Mouse (Mus musculus) skeletal muscle tissue, adult 2 months (tissue): ENCODE results near the gene Klk9.

Experiments used
- DNase-seq: peaks from one replicate; pipeline ENCODE4 v3.0.0-alpha.2; 2012; ENCODE audit warnings: low read depth, low spot score

The Klk9 gene

GRCm38 (mm10) chr7:43791591-43791990, at the start of gene Klk9:
Klk9 (plus strand) TSS chr7:43791891.
- no peak for DNase-seq

GRCm38 (mm10) chr7:43747788-43748187, 43.9 kb upstream of the Klk9 start:
- peak; percentile 44 for DNase-seq

- DNase-seq, result no peak
Observed at GRCm38 (mm10) chr7:43752806-43753205, 38.9 kb upstream of the Klk9 start.

GRCm38 (mm10) chr7:43766484-43766883, 25.2 kb upstream of the Klk9 start:
- DNase-seq, result no peak

GRCm38 (mm10) chr7:43768597-43768996, 23.1 kb upstream of the Klk9 start, which contains the start of gene Klk12:
Klk12 (plus strand) TSS chr7:43768897.
- no peak for DNase-seq

- no peak for DNase-seq
Observed at GRCm38 (mm10) chr7:43769636-43770035, 22.1 kb upstream of the Klk9 start.

GRCm38 (mm10) chr7:43770701-43771100, 21.0 kb upstream of the Klk9 start:
- no peak for DNase-seq

GRCm38 (mm10) chr7:43771916-43772315, 19.8 kb upstream of the Klk9 start:
- DNase-seq, result no peak

- no peak for DNase-seq
Observed at GRCm38 (mm10) chr7:43772901-43773300, 18.8 kb upstream of the Klk9 start.

GRCm38 (mm10) chr7:43774364-43774763, 17.3 kb upstream of the Klk9 start, which contains the start of gene Klk11:
Klk11 (plus strand) TSS chr7:43774604.
- no peak for DNase-seq

GRCm38 (mm10) chr7:43774802-43775201, 16.9 kb upstream of the Klk9 start:
- no peak for DNase-seq

GRCm38 (mm10) chr7:43775311-43776057, 16.2 kb upstream of the Klk9 start:
- no peak for DNase-seq

GRCm38 (mm10) chr7:43776506-43776905, 15.2 kb upstream of the Klk9 start:
- no peak for DNase-seq

GRCm38 (mm10) chr7:43777423-43777822, 14.3 kb upstream of the Klk9 start:
- no peak for DNase-seq

GRCm38 (mm10) chr7:43778176-43778970, 13.3 kb upstream of the Klk9 start:
- DNase-seq, result no peak

- DNase-seq, result no peak
Observed at GRCm38 (mm10) chr7:43780241-43780640, 11.4 kb upstream of the Klk9 start.

GRCm38 (mm10) chr7:43780746-43781145, 10.9 kb upstream of the Klk9 start, which contains the start of gene Klk10:
Klk10 (plus strand) TSS chr7:43781035.
- DNase-seq, result no peak

- no peak for DNase-seq
Observed at GRCm38 (mm10) chr7:43781541-43781940, 10.2 kb upstream of the Klk9 start.

- peak; percentile 14 for DNase-seq
Observed at GRCm38 (mm10) chr7:43782275-43783265, 9.1 kb upstream of the Klk9 start.

GRCm38 (mm10) chr7:43785286-43785685, 6.4 kb upstream of the Klk9 start:
- DNase-seq, result no peak

GRCm38 (mm10) chr7:43788096-43788495, 3.6 kb upstream of the Klk9 start:
- no peak for DNase-seq
